Mouse (Mus musculus): ENCODE measurements around the gene Zfp418. TPM values are rescaled to one million over a fixed set of nuclear protein-coding genes. Genes with fewer than 3 reads are reported as not detected.
A peak's percentile ranks its signal among the peaks of the same experiment; 100 is the strongest.
"Not testable (repeated sequence)": the region's sequence is repeated elsewhere in the genome, so short reads cannot be mapped to it uniquely, and the experiment has no call there.

The Zfp418 gene
- 6.5 and 7.4 TPM in 2 replicates for polyA plus RNA-seq (2011; ENCODE audit: insufficient read depth, insufficient read length, low read depth, missing spikeins)

GRCm38 (mm10) chr7:7171227-7172147, at the start of gene Zfp418:
Gene Zfp418, plus strand, starts transcription at chr7:7171330.
- TF ChIP-seq CTCF (IDR thresholded peaks at IDR 0.05; ENCODE audit: low read depth, low read length) (peak; percentile 14), POLR2A (IDR thresholded peaks at IDR 0.05; ENCODE audit: insufficient read depth, low read length) (no peak)
- peak within 1 kb of the TSS; percentile 81 for H3K9ac ChIP-seq (ENCODE audit: low read depth, poor library complexity, severe bottlenecking)
- H3K9me3 ChIP-seq (replicated peaks; ENCODE audit: control insufficient read depth, insufficient read depth, low read length, poor library complexity, severe bottlenecking), result no peaks in the 10 kb centered on the region
- H3K27me3 ChIP-seq (ENCODE audit: control insufficient read depth, insufficient read depth, low read length, poor library complexity, severe bottlenecking), result no peaks in the 10 kb centered on the region
- peaks cover 7% of the 10 kb centered on the region for H3K36me3 ChIP-seq (ENCODE audit: control insufficient read depth, insufficient read depth, low read length, poor library complexity, severe bottlenecking)
- H3K4me1 ChIP-seq (ENCODE audit: control insufficient read depth, insufficient read depth, low read length), result no peaks in the 10 kb centered on the region
- peak within 1 kb of the TSS; percentile 90 for H3K27ac ChIP-seq (ENCODE audit: insufficient read depth, low read length)
- H3K4me3 ChIP-seq (ENCODE audit: low read depth, low read length), result peak within 1 kb of the TSS; percentile 100

- no peaks in the 10 kb centered on the region for H3K27me3 ChIP-seq (ENCODE audit: control insufficient read depth, insufficient read depth, low read length, poor library complexity, severe bottlenecking)
- no peak overlapping the region for H3K4me3 ChIP-seq (ENCODE audit: low read depth, low read length)
- H3K36me3 ChIP-seq (ENCODE audit: control insufficient read depth, insufficient read depth, low read length, poor library complexity, severe bottlenecking), result no peaks in the 10 kb centered on the region; the same call in none of the 2 replicates
- H3K9ac ChIP-seq (ENCODE audit: low read depth, poor library complexity, severe bottlenecking), result no peak overlapping the region
- no peak for TF ChIP-seq CTCF (IDR thresholded peaks at IDR 0.05; ENCODE audit: low read depth, low read length)
- TF ChIP-seq POLR2A (IDR thresholded peaks at IDR 0.05; ENCODE audit: insufficient read depth, low read length), result no peak
- no peak for TF ChIP-seq EP300 (IDR thresholded peaks at IDR 0.05; ENCODE audit: insufficient read depth, low read depth, low read length)
- no peaks in the 10 kb centered on the region for H3K4me1 ChIP-seq (ENCODE audit: control insufficient read depth, insufficient read depth, low read length)
- H3K27ac ChIP-seq (ENCODE audit: insufficient read depth, low read length), result no peak overlapping the region
- no peaks in the 10 kb centered on the region for H3K9me3 ChIP-seq (replicated peaks; ENCODE audit: control insufficient read depth, insufficient read depth, low read length, poor library complexity, severe bottlenecking)
Measured at GRCm38 (mm10) chr7:7121602-7121980, 49.5 kb upstream of the Zfp418 start.

DNA sequence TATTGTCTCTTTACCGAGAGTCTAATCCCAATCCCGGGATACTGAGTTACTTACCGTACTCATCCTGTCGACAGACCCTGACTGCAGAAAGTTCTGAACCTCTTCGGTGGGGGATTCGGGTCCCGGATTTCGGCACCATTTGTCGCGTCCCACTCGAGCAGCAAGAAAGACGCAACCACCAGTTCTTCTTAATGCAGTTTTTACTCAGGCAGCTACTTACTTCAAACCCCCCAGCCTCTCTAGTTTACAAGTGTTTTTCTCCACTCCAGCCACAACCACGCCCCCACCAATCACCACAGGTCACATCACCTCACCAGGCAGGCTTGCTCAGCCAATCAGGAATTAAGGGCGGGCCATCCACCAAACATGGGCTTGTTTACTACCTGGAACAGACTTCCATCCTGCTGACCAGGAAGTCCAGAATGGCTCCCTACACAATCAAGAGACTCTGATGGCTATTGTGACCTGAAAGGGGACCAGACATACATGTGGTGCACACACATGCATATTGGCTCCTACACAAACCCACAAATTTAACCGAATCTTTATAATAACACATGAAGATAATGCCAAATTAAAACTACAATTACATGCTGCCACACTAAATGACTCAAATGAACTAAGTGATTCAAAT, 40.5 kb upstream of the Zfp418 start:
- not testable (repeated sequence) for H3K9me3 ChIP-seq (replicated peaks; ENCODE audit: control insufficient read depth, insufficient read depth, low read length, poor library complexity, severe bottlenecking); H3K27me3 ChIP-seq (ENCODE audit: control insufficient read depth, insufficient read depth, low read length, poor library complexity, severe bottlenecking); H3K27ac ChIP-seq (ENCODE audit: insufficient read depth, low read length); H3K36me3 ChIP-seq (ENCODE audit: control insufficient read depth, insufficient read depth, low read length, poor library complexity, severe bottlenecking); H3K9ac ChIP-seq (ENCODE audit: low read depth, poor library complexity, severe bottlenecking); H3K4me1 ChIP-seq (ENCODE audit: control insufficient read depth, insufficient read depth, low read length)
- H3K4me3 ChIP-seq (ENCODE audit: low read depth, low read length), result peak overlapping the region; percentile 47; the same call in 1 of the 2 replicates

DNA sequence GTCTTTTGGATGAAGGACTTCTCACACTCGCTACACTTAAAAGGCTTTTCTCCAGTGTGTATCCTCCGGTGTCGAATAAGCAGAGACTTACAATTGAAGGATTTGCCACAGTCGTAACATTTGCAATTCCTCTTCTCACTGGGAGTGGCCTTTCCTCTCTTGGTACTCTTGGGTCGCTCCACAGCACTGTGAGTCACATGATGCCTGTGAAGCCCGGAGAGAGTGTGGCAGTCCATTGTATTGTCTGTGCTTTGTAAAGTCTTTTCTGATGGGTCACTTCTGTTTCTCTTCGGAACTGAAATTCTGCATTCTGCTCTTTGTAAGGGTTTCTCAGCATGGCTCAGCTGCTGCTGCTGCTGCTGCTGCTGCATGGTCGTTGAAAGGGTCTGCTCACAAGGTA, 38.4 kb upstream of the Zfp418 start:
- Histone ChIP-seq H3K4me3 (ENCODE audit: low read depth, low read length) (no peak overlapping the region), H3K9ac (ENCODE audit: low read depth, poor library complexity, severe bottlenecking) (no peak overlapping the region), H3K4me1 (ENCODE audit: control insufficient read depth, insufficient read depth, low read length) (no peaks in the 10 kb centered on the region), H3K36me3 (ENCODE audit: control insufficient read depth, insufficient read depth, low read length, poor library complexity, severe bottlenecking) (no peaks in the 10 kb centered on the region), H3K27ac (ENCODE audit: insufficient read depth, low read length) (no peak overlapping the region; the same call in 1 of the 2 replicates), H3K27me3 (ENCODE audit: control insufficient read depth, insufficient read depth, low read length, poor library complexity, severe bottlenecking) (no peaks in the 10 kb centered on the region), H3K9me3 (replicated peaks; ENCODE audit: control insufficient read depth, insufficient read depth, low read length, poor library complexity, severe bottlenecking) (no peaks in the 10 kb centered on the region)
- TF ChIP-seq POLR2A (IDR thresholded peaks at IDR 0.05; ENCODE audit: insufficient read depth, low read length) (no peak), EP300 (IDR thresholded peaks at IDR 0.05; ENCODE audit: insufficient read depth, low read depth, low read length) (0 out of 2 replicates have a peak, but pooled peaks have one; percentile 6)

DNA sequence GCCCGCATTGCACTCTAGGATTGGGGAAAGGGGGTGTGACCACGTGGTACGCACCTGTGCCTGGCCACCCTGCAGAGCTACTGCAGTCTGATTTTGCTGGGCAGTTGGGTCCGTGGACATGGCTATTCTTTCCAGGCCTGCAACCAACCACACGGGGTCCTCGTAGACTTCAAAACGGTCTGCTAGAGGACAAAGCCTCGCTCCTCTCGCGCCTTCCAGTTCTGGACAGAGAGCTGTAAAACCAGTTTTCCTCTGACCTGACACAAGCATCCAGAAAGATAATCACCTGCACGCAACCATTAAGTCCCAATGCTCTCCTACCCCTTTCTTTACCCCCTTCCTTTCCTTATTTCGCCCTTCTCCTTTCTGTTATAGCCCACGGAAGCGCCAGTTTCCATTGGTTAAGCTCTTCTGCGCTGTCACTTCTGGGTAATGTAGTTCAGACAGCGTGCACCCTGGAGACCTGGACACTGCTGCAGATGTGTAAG, 34.7 kb upstream of the Zfp418 start, which contains the start of gene Zfp773:
Gene Zfp773 (minus strand): TSS at position 377 of the 488 bp plus-strand sequence.
- Histone ChIP-seq H3K9ac (ENCODE audit: low read depth, poor library complexity, severe bottlenecking) (no peak within 1 kb of the TSS), H3K27me3 (ENCODE audit: control insufficient read depth, insufficient read depth, low read length, poor library complexity, severe bottlenecking) (no peaks in the 10 kb centered on the region), H3K27ac (ENCODE audit: insufficient read depth, low read length) (no peak within 1 kb of the TSS), H3K36me3 (ENCODE audit: control insufficient read depth, insufficient read depth, low read length, poor library complexity, severe bottlenecking) (no peaks in the 10 kb centered on the region), H3K4me1 (ENCODE audit: control insufficient read depth, insufficient read depth, low read length) (no peaks in the 10 kb centered on the region), H3K9me3 (replicated peaks; ENCODE audit: control insufficient read depth, insufficient read depth, low read length, poor library complexity, severe bottlenecking) (no peaks in the 10 kb centered on the region), H3K4me3 (ENCODE audit: low read depth, low read length) (peak within 1 kb of the TSS; percentile 40)
- TF ChIP-seq CTCF (IDR thresholded peaks at IDR 0.05; ENCODE audit: low read depth, low read length) (peak; percentile 40), EP300 (IDR thresholded peaks at IDR 0.05; ENCODE audit: insufficient read depth, low read depth, low read length) (no peak)

DNA sequence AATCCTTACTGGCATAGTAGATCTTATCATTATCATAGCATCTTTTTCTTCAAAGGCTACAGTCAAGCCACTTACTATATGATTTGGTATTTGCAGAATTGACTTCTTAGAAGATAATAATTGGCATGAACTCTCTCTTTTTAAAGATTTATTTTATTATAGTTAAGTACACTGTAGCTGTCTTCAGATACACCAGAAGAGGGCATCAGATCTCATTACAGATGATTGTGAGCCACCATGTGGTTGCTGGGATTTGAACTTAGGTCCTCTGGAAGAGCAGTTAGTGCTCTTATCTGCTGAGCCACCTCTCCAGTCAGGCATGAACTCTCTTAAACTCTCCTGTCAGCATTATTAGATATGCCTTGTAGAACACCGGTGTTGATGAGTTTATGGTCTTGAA, 26.9 kb upstream of the Zfp418 start:
- Histone ChIP-seq H3K36me3 (ENCODE audit: control insufficient read depth, insufficient read depth, low read length, poor library complexity, severe bottlenecking) (no peaks in the 10 kb centered on the region), H3K4me3 (ENCODE audit: low read depth, low read length) (no peak overlapping the region), H3K4me1 (ENCODE audit: control insufficient read depth, insufficient read depth, low read length) (no peaks in the 10 kb centered on the region), H3K9me3 (replicated peaks; ENCODE audit: control insufficient read depth, insufficient read depth, low read length, poor library complexity, severe bottlenecking) (peaks cover 20% of the 10 kb centered on the region), H3K9ac (ENCODE audit: low read depth, poor library complexity, severe bottlenecking) (no peak overlapping the region), H3K27me3 (ENCODE audit: control insufficient read depth, insufficient read depth, low read length, poor library complexity, severe bottlenecking) (no peaks in the 10 kb centered on the region), H3K27ac (ENCODE audit: insufficient read depth, low read length) (no peak overlapping the region)
- TF ChIP-seq CTCF (IDR thresholded peaks at IDR 0.05; ENCODE audit: low read depth, low read length) (no peak), POLR2A (IDR thresholded peaks at IDR 0.05; ENCODE audit: insufficient read depth, low read length) (no peak), EP300 (IDR thresholded peaks at IDR 0.05; ENCODE audit: insufficient read depth, low read depth, low read length) (no peak)
